Mouse (Mus musculus) heart, postnatal 0 days (tissue): ENCODE measurements around the gene Cdk14.

Source experiments
- CTCF ChIP-seq: IDR thresholded peaks from 2 replicates; pipeline ENCODE4 v1.5.1; 2016; ENCODE audit warnings: antibody characterized with exemption, control low read depth, low read depth
- EP300 ChIP-seq: IDR thresholded peaks from 2 replicates; pipeline ENCODE4 v1.6.1; 2016; ENCODE audit warnings: antibody characterized with exemption, low read depth

- TF ChIP-seq CTCF = no peak
- TF ChIP-seq EP300 = no peak
These were observed 295.5 kb downstream of the Cdk14 start for GRCm38 (mm10) chr5:5124645-5125044.
